Mouse (Mus musculus) liver, embryonic 14 days (tissue): Measurements from ENCODE around the gene Gm19684. TPM values are rescaled to one million over a fixed set of nuclear protein-coding genes. Genes with fewer than 3 reads are reported as not detected.

Experiments
- polyA plus RNA-seq: library from polyadenylated mRNA; depleted of rRNA; stranded (reverse); fragments of >200 nt; gene quantifications from 2 replicates; pipeline ENCODE4 v1.2.3, GENCODE M21; 2012; rRNA removed

Gene Gm19684
- not detected in 2 replicates for polyA plus RNA-seq

DNA sequence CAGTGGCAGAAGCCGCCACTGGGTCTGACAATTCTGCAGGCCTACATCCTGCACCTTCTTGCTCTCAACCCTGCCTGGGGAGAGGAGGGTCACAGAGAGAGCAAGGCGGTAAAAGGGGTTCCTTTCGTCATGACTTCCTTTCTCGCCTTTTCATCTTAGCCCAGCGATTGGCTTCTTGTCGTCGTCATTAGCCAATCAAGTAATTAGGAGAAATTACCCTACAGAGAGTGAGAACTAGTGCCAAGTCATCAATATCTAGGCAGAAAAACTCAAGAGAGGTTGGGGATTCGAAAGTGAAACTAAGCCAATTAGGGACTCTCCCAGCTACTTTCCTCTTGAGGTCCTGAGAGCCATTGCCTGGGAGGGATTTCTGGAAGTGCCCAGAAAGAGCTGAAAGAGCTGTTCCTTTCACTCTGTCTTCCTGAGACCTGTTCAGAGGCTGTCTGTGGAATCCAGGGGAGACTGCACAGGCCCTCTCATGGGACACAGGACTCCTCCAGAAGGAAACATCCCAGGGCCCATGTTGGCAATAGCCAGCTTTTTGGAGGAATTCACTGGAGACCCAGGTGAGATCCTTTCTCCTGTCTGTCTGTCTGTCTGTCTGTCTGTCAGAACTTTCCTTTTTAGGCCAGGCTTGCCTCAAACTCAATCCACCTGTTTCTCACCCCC, at the start of gene Gm19684:
TSS of gene Gm19684 (plus strand) at position 327 of the 669 bp plus-strand sequence.

DNA sequence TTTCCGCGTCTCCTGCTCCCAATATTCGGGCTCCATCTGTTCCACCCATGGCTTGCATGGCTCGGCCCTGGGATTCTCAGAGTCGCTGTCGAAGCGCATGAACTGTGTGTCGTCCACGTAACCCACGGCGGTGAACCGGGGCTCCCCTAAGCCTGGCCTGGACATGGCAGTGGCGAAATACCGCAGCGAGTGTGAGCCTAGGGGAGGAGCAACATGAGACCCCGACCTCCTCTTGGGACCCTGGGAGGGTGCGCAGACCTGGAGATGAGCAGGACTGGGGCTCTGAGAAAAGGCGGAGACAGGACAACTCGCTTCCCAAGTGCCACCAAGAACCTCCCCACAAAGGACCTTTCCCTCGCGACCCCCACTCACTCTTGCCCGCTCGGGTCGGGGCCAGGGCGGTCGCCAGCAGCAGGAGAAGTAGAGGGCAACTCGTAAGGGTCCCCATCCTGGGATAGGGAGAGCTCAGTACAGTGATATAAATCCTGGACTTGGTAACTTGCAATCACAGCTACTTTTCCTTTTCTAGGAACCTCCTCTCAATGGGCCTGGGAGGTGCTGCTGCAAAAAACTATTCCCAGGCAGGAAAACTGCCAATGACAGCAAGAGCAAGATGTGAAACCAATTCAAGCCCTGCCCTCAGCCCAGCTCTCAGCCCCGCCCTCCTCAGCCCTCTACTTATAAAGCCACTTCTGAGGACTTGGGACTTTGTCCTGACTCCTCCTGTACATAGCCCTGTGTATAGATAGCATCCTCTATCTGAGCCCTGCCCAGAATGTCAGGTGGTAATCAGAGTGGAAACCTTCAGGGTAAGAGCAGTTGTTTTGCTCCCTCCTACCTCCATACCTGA, 7.7 kb downstream of the Gm19684 start, which contains the start of gene Gm7030:
TSS of gene Gm7030 (minus strand) at position 458 of the 850 bp plus-strand sequence.

DNA sequence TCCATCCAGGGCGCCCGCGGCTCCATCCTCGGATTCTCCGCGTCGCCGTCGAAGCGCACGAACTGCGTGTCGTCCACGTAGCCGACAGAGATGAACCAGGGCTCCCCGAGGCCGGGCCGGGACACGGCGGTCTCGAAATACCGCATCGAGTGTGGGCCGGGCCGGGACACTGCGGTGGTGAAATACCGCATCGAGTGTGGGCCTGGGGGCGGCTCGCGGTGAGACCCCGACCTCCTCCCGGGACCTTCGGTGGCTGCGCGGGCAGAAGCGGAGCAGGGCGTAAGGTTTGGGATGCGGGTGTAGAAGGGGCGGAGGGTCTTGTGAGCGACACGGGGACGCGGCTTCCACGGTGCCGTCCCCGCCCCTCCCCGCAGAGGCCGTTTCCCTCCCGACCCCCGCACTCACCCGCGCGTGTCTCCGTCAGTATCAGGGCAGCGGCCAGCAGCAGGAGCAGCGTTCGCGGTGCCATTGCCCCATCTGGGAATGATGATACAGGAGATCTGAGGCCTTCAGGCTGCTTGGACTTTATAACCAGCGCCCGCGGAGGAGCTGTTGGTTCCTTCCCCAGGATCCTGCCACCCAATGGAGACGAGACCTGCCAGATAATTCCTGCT, 46.7 kb downstream of the Gm19684 start, which contains the start of gene Gm8909:
TSS of gene Gm8909 (minus strand) at position 499 of the 614 bp plus-strand sequence.

Other genes with a start within 250 kb of the Gm19684 start
- 42.6 and 44.7 TPM in 2 replicates for gene Dhx16, start 241.9 kb upstream of the Gm19684 start, polyA plus RNA-seq
- gene 2310061I04Rik, start 224.2 kb upstream of the Gm19684 start, polyA plus RNA-seq = 11.3 and 15.3 TPM in 2 replicates
- gene Atat1, start 211.6 kb upstream of the Gm19684 start, polyA plus RNA-seq = 8.2 and 8.5 TPM in 2 replicates
- 44.9 and 55.3 TPM in 2 replicates for gene Mrps18b, start 205.3 kb upstream of the Gm19684 start, polyA plus RNA-seq
- 13.3 and 16.4 TPM in 2 replicates for gene Ppp1r10, start 205.2 kb upstream of the Gm19684 start, polyA plus RNA-seq
- gene Abcf1, start 151.9 kb upstream of the Gm19684 start, polyA plus RNA-seq = 51.1 and 52.6 TPM in 2 replicates
- 4.9 and 5.4 TPM in 2 replicates for gene Gnl1, start 141.8 kb upstream of the Gm19684 start, polyA plus RNA-seq
- gene Prr3, start 141.4 kb upstream of the Gm19684 start, polyA plus RNA-seq = 4.5 and 6.2 TPM in 2 replicates
- 4.2 and 6.5 TPM in 2 replicates for gene H2-T24, start 101.1 kb upstream of the Gm19684 start, polyA plus RNA-seq
- gene H2-T23, start 88.8 kb upstream of the Gm19684 start, polyA plus RNA-seq = 25.1 and 29.1 TPM in 2 replicates
- 8.3 and 9.1 TPM in 2 replicates for gene H2-T22, start 78.9 kb upstream of the Gm19684 start, polyA plus RNA-seq
- not detected in 2 replicates for gene Gm6034, start 78.7 kb upstream of the Gm19684 start, polyA plus RNA-seq
- gene Gm11127, start 63.3 kb upstream of the Gm19684 start, polyA plus RNA-seq = not detected in 2 replicates
- gene Gm7030, start 7.7 kb downstream of the Gm19684 start, polyA plus RNA-seq = not detected in 2 replicates
- gene Gm8909, start 46.9 kb downstream of the Gm19684 start, polyA plus RNA-seq = not detected in 2 replicates
- not detected in 2 replicates for gene H2-T3, start 68.6 kb downstream of the Gm19684 start, polyA plus RNA-seq
- 34.4 and 41.1 TPM in 2 replicates for gene Rpp21, start 136.4 kb downstream of the Gm19684 start, polyA plus RNA-seq
- gene Trim39, start 150.6 kb downstream of the Gm19684 start, polyA plus RNA-seq = 10.8 and 12.6 TPM in 2 replicates
- not detected in 2 replicates for gene H2-M10.2, start 164.8 kb downstream of the Gm19684 start, polyA plus RNA-seq
- not detected in 2 replicates for gene H2-M10.1, start 204.5 kb downstream of the Gm19684 start, polyA plus RNA-seq
- gene H2-M10.3, start 246.7 kb downstream of the Gm19684 start, polyA plus RNA-seq = not detected in 2 replicates